Mouse (Mus musculus) fibroblast of lung, adult 2 months (primary cell): Measurements from ENCODE around the gene Hsd17b14.
A peak's percentile ranks its signal among the peaks of the same experiment; 100 is the strongest.

Experiments used
- DNase-seq: peaks from one replicate; pipeline ENCODE4 v3.0.0-alpha.2; 2011; ENCODE audit warnings: low read depth

The Hsd17b14 gene

GRCm38 (mm10) chr7:45529461-45529860 lies 25.2 kb upstream of the Hsd17b14 start:
- DNase-seq, result no peak

GRCm38 (mm10) chr7:45530643-45531042 lies 24.1 kb upstream of the Hsd17b14 start:
- DNase-seq, result no peak

- no peak for DNase-seq
Observed at GRCm38 (mm10) chr7:45535676-45536075, 19.0 kb upstream of the Hsd17b14 start.

GRCm38 (mm10) chr7:45537602-45538001 lies 17.1 kb upstream of the Hsd17b14 start:
- DNase-seq, result no peak

- DNase-seq, result peak; percentile 63
Observed at GRCm38 (mm10) chr7:45538163-45539041, 16.3 kb upstream of the Hsd17b14 start.

- DNase-seq, result no peak
Observed at GRCm38 (mm10) chr7:45539095-45539494, 15.6 kb upstream of the Hsd17b14 start.

- DNase-seq, result no peak
Observed at GRCm38 (mm10) chr7:45540213-45540612, 14.5 kb upstream of the Hsd17b14 start.

GRCm38 (mm10) chr7:45544525-45544924 lies 10.2 kb upstream of the Hsd17b14 start:
- no peak for DNase-seq

GRCm38 (mm10) chr7:45549641-45550436 lies 4.9 kb upstream of the Hsd17b14 start:
- DNase-seq, result no peak

GRCm38 (mm10) chr7:45550821-45551511 lies 3.7 kb upstream of the Hsd17b14 start:
- DNase-seq, result no peak

GRCm38 (mm10) chr7:45551512-45551883 lies 3.2 kb upstream of the Hsd17b14 start:
- no peak for DNase-seq

GRCm38 (mm10) chr7:45553519-45553918 lies 1.2 kb upstream of the Hsd17b14 start:
- no peak for DNase-seq

- no peak for DNase-seq
Observed at GRCm38 (mm10) chr7:45553990-45554389, 703 bp upstream of the Hsd17b14 start.

- DNase-seq, result peak; percentile 63
Observed at GRCm38 (mm10) chr7:45555787-45556186, 1.1 kb downstream of the Hsd17b14 start.

- DNase-seq, result no peak
Observed at GRCm38 (mm10) chr7:45558907-45559306, 4.2 kb downstream of the Hsd17b14 start.

GRCm38 (mm10) chr7:45560241-45560640 lies 5.5 kb downstream of the Hsd17b14 start:
- no peak for DNase-seq

GRCm38 (mm10) chr7:45560843-45561623 lies 6.3 kb downstream of the Hsd17b14 start:
- no peak for DNase-seq

- no peak for DNase-seq
Observed at GRCm38 (mm10) chr7:45561624-45562520, 7.2 kb downstream of the Hsd17b14 start.

GRCm38 (mm10) chr7:45564811-45565210 lies 10.1 kb downstream of the Hsd17b14 start:
- DNase-seq, result no peak

GRCm38 (mm10) chr7:45565446-45565845 lies 10.8 kb downstream of the Hsd17b14 start:
- DNase-seq, result no peak
